Mouse (Mus musculus) megakaryocyte, embryonic 14.5 days (primary cell): ENCODE data around the gene Tbx2.

Source experiments
- FLI1 ChIP-seq: IDR thresholded peaks from 2 replicates; pipeline ENCODE4 v1.6.1; 2012; ENCODE audit warnings: low read length, inconsistent platforms, mixed read lengths
- GATA1 ChIP-seq: IDR thresholded peaks from 3 replicates; pipeline ENCODE4 v1.6.1; 2012; ENCODE audit warnings: mixed read lengths, low read length, inconsistent platforms, borderline replicate concordance

- TF ChIP-seq FLI1: no peak
- TF ChIP-seq GATA1: no peak
These were observed 42.6 kb upstream of the Tbx2 start for GRCm38 (mm10) chr11:85789750-85790149.
